Mouse (Mus musculus) thymus, adult 2 months (tissue): ENCODE results near the gene Rcan2. TPM values are rescaled to one million over a fixed set of nuclear protein-coding genes. Genes with fewer than 3 reads are reported as not detected.
A peak's percentile ranks its signal among the peaks of the same experiment; 100 is the strongest.

ENCODE experiments used
- DNase-seq: peaks from one replicate; pipeline ENCODE4 v3.0.0; 2021
- H3K27ac ChIP-seq: fragments of 200-500 bp; 2 replicates; pipeline ENCODE4 v1.5.1; 2012; ENCODE audit warnings: low read length, control low read depth; ENCODE audit not compliant: control insufficient read depth, insufficient read depth
- H3K27me3 ChIP-seq: fragments of 200-500 bp; 2 replicates; pipeline ENCODE4 v1.6.1; 2012; ENCODE audit warnings: mild to moderate bottlenecking, low read length, moderate library complexity, mixed read lengths; ENCODE audit not compliant: control insufficient read depth, insufficient read depth
- H3K36me3 ChIP-seq: fragments of 200-500 bp; 2 replicates; pipeline ENCODE4 v1.6.1; 2012; ENCODE audit warnings: mild to moderate bottlenecking, low read length, moderate library complexity; ENCODE audit not compliant: control insufficient read depth, insufficient read depth
- H3K4me1 ChIP-seq: fragments of 200-500 bp; replicated peaks from 2 replicates; pipeline ENCODE4 v1.6.1; 2012; ENCODE audit warnings: low read length; ENCODE audit not compliant: control insufficient read depth, insufficient read depth
- H3K4me3 ChIP-seq: fragments of 200-500 bp; 2 replicates; pipeline ENCODE4 v1.5.1; 2012; ENCODE audit warnings: mild to moderate bottlenecking, low read length, control low read depth, moderate library complexity; ENCODE audit not compliant: control insufficient read depth, insufficient read depth
- CTCF ChIP-seq: fragments of 200-500 bp; IDR thresholded peaks from 2 replicates; pipeline ENCODE4 v1.5.1; 2012; ENCODE audit warnings: mild to moderate bottlenecking, control low read depth, low read length, moderate library complexity, borderline replicate concordance; ENCODE audit not compliant: control insufficient read depth, poor library complexity, insufficient read depth; ENCODE audit errors: extremely low read depth
- POLR2A ChIP-seq: fragments of 200-500 bp; IDR thresholded peaks from 2 replicates; pipeline ENCODE4 v1.6.1; 2012; ENCODE audit warnings: mild to moderate bottlenecking, low read length, control low read depth, moderate library complexity; ENCODE audit not compliant: control insufficient read depth, poor library complexity, insufficient read depth; ENCODE audit errors: extremely low read depth
- WGBS: fragments of 180-500 bp; shearing (Covaris S2); methylation state at CpG from one replicate; pipeline ENCODE4 v1.1.7; 2018; 5-methylcytosine and 5-hydroxymethylcytosine counted together
- polyA plus RNA-seq: library from polyadenylated mRNA; depleted of rRNA; stranded (reverse); fragments of >200 nt; gene quantifications from 2 replicates; pipeline ENCODE4 v1.2.3, GENCODE M21; 2012; rRNA removed

The Rcan2 gene
- polyA plus RNA-seq, 1 experiment, result 6.4 TPM

- H3K27me3 ChIP-seq, result no peaks in the 10 kb centered on the region
- no peaks in the 10 kb centered on the region; the same call in 1 of the 2 replicates for H3K4me1 ChIP-seq
- no peaks in the 10 kb centered on the region for H3K36me3 ChIP-seq
- WGBS, result 67% methylated on average over 6 of the region's 6 CpGs
- H3K4me3 ChIP-seq, result no peak overlapping the region
- no peak overlapping the region for H3K27ac ChIP-seq
- peak; percentile 11 for DNase-seq
- TF ChIP-seq POLR2A (no peak), CTCF (no peak)
These were observed 275.0 kb downstream of the Rcan2 start for GRCm38 (mm10) chr17:44076051-44076680.

GRCm38 (mm10) chr17:44077146-44077842 is 276.1 kb downstream of the Rcan2 start:
- no peak for DNase-seq
- Histone ChIP-seq H3K27ac (no peak overlapping the region), H3K4me1 (no peaks in the 10 kb centered on the region; the same call in 1 of the 2 replicates), H3K36me3 (no peaks in the 10 kb centered on the region), H3K4me3 (no peak overlapping the region), H3K27me3 (no peaks in the 10 kb centered on the region)
- WGBS, result 90% methylated on average over 12 of the region's 12 CpGs
- TF ChIP-seq CTCF, result no peak
- TF ChIP-seq POLR2A, result no peak

GRCm38 (mm10) chr17:44077843-44078160 is 276.7 kb downstream of the Rcan2 start:
- no peak for TF ChIP-seq POLR2A
- no peak for TF ChIP-seq CTCF
- Histone ChIP-seq H3K4me3 (no peak overlapping the region), H3K36me3 (no peaks in the 10 kb centered on the region), H3K27ac (no peak overlapping the region), H3K27me3 (no peaks in the 10 kb centered on the region), H3K4me1 (no peaks in the 10 kb centered on the region; the same call in 1 of the 2 replicates)
- DNase-seq, result no peak
- 87% methylated on average over 2 of the region's 2 CpGs for WGBS

- no peaks in the 10 kb centered on the region; the same call in 1 of the 2 replicates for H3K4me1 ChIP-seq
- no peak within 1 kb of the TSS for H3K27ac ChIP-seq
- H3K4me3 ChIP-seq, result peak within 1 kb of the TSS; percentile 54
- H3K36me3 ChIP-seq, result no peaks in the 10 kb centered on the region
- no peaks in the 10 kb centered on the region for H3K27me3 ChIP-seq
- DNase-seq, result peak; percentile 85
- TF ChIP-seq POLR2A (no peak), CTCF (peak; percentile 49; the same call in 1 of the 2 replicates)
- WGBS, result 1% methylated on average over 31 of the region's 31 CpGs
These were observed 277.6 kb downstream of the Rcan2 start, which contains the start of gene Enpp5 for GRCm38 (mm10) chr17:44078631-44079350. TSS of gene Enpp5 (plus strand) at chr17:44078813.

GRCm38 (mm10) chr17:44083156-44083555 is 282.0 kb downstream of the Rcan2 start:
- no peaks in the 10 kb centered on the region; the same call in 1 of the 2 replicates for H3K4me1 ChIP-seq
- TF ChIP-seq POLR2A (no peak), CTCF (no peak)
- 98% methylated on average over 4 of the region's 4 CpGs for WGBS
- DNase-seq, result no peak
- no peak overlapping the region for H3K4me3 ChIP-seq
- no peaks in the 10 kb centered on the region for H3K36me3 ChIP-seq
- H3K27ac ChIP-seq, result no peak overlapping the region
- H3K27me3 ChIP-seq, result no peaks in the 10 kb centered on the region

- no peak for TF ChIP-seq POLR2A
- no peak for TF ChIP-seq CTCF
- no peak for DNase-seq
- H3K4me3 ChIP-seq, result no peak overlapping the region
- H3K27me3 ChIP-seq, result no peaks in the 10 kb centered on the region
- H3K27ac ChIP-seq, result no peak overlapping the region
- H3K36me3 ChIP-seq, result no peaks in the 10 kb centered on the region
- no peaks in the 10 kb centered on the region for H3K4me1 ChIP-seq
- WGBS, result 46% methylated on average over 3 of the region's 3 CpGs
These were observed 287.1 kb downstream of the Rcan2 start for GRCm38 (mm10) chr17:44088226-44088625.

Other genes with a start within 250 kb of the Rcan2 start
- 6.7 and 9.0 TPM in 2 replicates for gene Pla2g7, start 233.3 kb upstream of the Rcan2 start, polyA plus RNA-seq
- gene Tdrd6, start 171.1 kb upstream of the Rcan2 start, polyA plus RNA-seq, result 0.01 TPM in 1 of 2 replicates, not detected in the other
- gene Slc25a27, start 134.1 kb upstream of the Rcan2 start, polyA plus RNA-seq, result 8.7 and 9.7 TPM in 2 replicates
- gene Cyp39a1, start 133.9 kb upstream of the Rcan2 start, polyA plus RNA-seq, result 0.20 and 0.35 TPM in 2 replicates